In the genomic region with DNA sequence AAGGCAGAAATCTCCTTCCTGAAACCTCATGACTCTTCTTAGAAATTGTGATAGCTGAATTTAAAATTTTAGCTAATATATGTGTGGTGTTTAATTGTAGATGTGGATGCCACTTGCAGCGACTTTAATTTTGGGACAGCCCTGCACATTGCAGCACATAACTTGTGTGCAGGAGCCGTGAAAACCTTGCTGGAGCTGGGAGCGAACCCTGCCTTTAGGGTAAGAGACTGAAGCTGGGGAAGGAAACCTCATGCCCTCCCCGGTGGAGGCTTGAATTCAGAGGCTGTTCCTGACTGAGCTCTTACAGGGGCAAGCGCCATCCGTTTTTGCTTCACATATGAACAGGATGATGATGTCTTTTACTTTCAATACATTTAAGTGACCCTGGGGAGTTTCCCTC, we compare ENCODE assay signal across 28 mouse cellular contexts. TPM values are rescaled to one million over a fixed set of nuclear protein-coding genes. Genes with fewer than 3 reads are reported as not detected.
DNase-seq lines count a peak whose midpoint lies in the region; ATAC-seq and TF ChIP-seq lines count a peak whose summit lies in the region.
"Had no signal": no experiment of that assay in that cellular context is flagged by ENCODE, and none has a peak within 500 bp of the region (broad histone marks: within the 10 kb centered on the region; RNA-seq: fewer than 3 reads in every experiment).

No protein-coding gene starts in this region.

- H3K4me1 ChIP-seq in kidney, embryonic 15.5 days: peaks cover 7% of the 10 kb centered on the region; the same call in 1 of the 2 replicates
- H3K4me1 ChIP-seq in kidney, postnatal 0 days (replicated peaks; ENCODE audit: insufficient read depth, low read length): no peaks in the 10 kb centered on the region
- no peaks in the 10 kb centered on the region for H3K4me1 ChIP-seq in kidney, embryonic 14.5 days (ENCODE audit: control insufficient read depth, insufficient read depth, low read length)
- H3K4me1 ChIP-seq: embryonic facial prominence, embryonic 10.5 days; embryonic facial prominence, embryonic 13.5 days; forebrain, embryonic 12.5 days; forebrain, embryonic 15.5 days; hindbrain, embryonic 12.5 days; hindbrain, embryonic 15.5 days had no signal

- no peak for ATAC-seq in kidney, embryonic 15.5 days (replicated peaks; ENCODE audit: low FRiP score)
- ATAC-seq in kidney, postnatal 0 days (replicated peaks; ENCODE audit: low FRiP score, low read depth): no peak
- ATAC-seq in kidney, embryonic 14.5 days (ENCODE audit: low FRiP score, low TSS enrichment): no peak
- ATAC-seq: CD4-positive, CD25-positive, alpha-beta regulatory T cell, adult 4 months; forebrain, embryonic 15.5 days had no signal

- WGBS in kidney, embryonic 15.5 days: 61% methylated on average over 6 of the region's 6 CpGs
- WGBS in kidney, postnatal 0 days: 57% methylated on average over 6 of the region's 6 CpGs
- WGBS in kidney, embryonic 14.5 days: 58% methylated on average over 6 of the region's 6 CpGs

- H3K27ac ChIP-seq in kidney, embryonic 15.5 days: no peak overlapping the region
- H3K27ac ChIP-seq in kidney, postnatal 0 days: peak overlapping the region; percentile 54; the same call in 1 of the 2 replicates
- H3K27ac ChIP-seq in kidney, embryonic 14.5 days (ENCODE audit: low read depth, low read length): no peak overlapping the region
- H3K27ac ChIP-seq: embryonic facial prominence, embryonic 10.5 days; embryonic facial prominence, embryonic 13.5 days; forebrain, embryonic 12.5 days; forebrain, embryonic 15.5 days; heart, adult 2 months; hindbrain, embryonic 12.5 days; hindbrain, embryonic 15.5 days had no signal

- H3K4me2 ChIP-seq in kidney, embryonic 15.5 days: no peak overlapping the region
- H3K4me2 ChIP-seq in kidney, postnatal 0 days (ENCODE audit: low read length): no peak overlapping the region; the same call in 1 of the 2 replicates
- H3K4me2 ChIP-seq in kidney, embryonic 14.5 days (replicated peaks; ENCODE audit: low read depth, low read length): no peak overlapping the region
- H3K4me2 ChIP-seq: embryonic facial prominence, embryonic 13.5 days; forebrain, embryonic 12.5 days; forebrain, embryonic 15.5 days; heart, embryonic 11.5 days; hindbrain, embryonic 12.5 days; hindbrain, embryonic 15.5 days had no signal

- no peak overlapping the region for H3K4me3 ChIP-seq in kidney, embryonic 15.5 days (replicated peaks)
- H3K4me3 ChIP-seq in kidney, postnatal 0 days (replicated peaks; ENCODE audit: low read depth, low read length): no peak overlapping the region
- H3K4me3 ChIP-seq in kidney, embryonic 14.5 days (ENCODE audit: low read length): no peak overlapping the region
- H3K4me3 ChIP-seq: embryonic facial prominence, embryonic 10.5 days; embryonic facial prominence, embryonic 13.5 days; erythroblast, embryonic 14.5 days; forebrain, embryonic 12.5 days; forebrain, embryonic 15.5 days; heart, adult 2 months; hindbrain, embryonic 12.5 days; hindbrain, embryonic 15.5 days had no signal

- H3K9me3 ChIP-seq in kidney, embryonic 15.5 days (replicated peaks): no peaks in the 10 kb centered on the region
- H3K9me3 ChIP-seq in kidney, postnatal 0 days (replicated peaks; ENCODE audit: low read length): no peaks in the 10 kb centered on the region
- H3K9me3 ChIP-seq in kidney, embryonic 14.5 days (ENCODE audit: control insufficient read depth, low read length): no peaks in the 10 kb centered on the region
- H3K9me3 ChIP-seq: embryonic facial prominence, embryonic 10.5 days; embryonic facial prominence, embryonic 13.5 days; forebrain, embryonic 12.5 days; forebrain, embryonic 15.5 days; hindbrain, embryonic 12.5 days; hindbrain, embryonic 15.5 days had no signal

- TF ChIP-seq CTCF in kidney, postnatal 0 days (IDR thresholded peaks at IDR 0.05; ENCODE audit: low read depth): no peak

- H3K9ac ChIP-seq in kidney, embryonic 15.5 days: no peak overlapping the region
- no peak overlapping the region for H3K9ac ChIP-seq in kidney, postnatal 0 days (ENCODE audit: low read depth, low read length)
- H3K9ac ChIP-seq in kidney, embryonic 14.5 days (ENCODE audit: low read depth, low read length): no peak overlapping the region
- H3K9ac ChIP-seq: embryonic facial prominence, embryonic 13.5 days; forebrain, embryonic 12.5 days; forebrain, embryonic 15.5 days; hindbrain, embryonic 12.5 days; hindbrain, embryonic 15.5 days had no signal

- peak; percentile 17 for DNase-seq in kidney, adult 11 months
- no peak for DNase-seq in kidney, postnatal 0 days (ENCODE audit: low spot score)
- DNase-seq in kidney, postnatal 36 days: peak; percentile 24 to 48
- no peak for DNase-seq in layer of hippocampus, adult 11-12 months (ENCODE audit: low spot score)
- DNase-seq: adrenal gland, adult 8-10 months; adrenal gland, postnatal 25 days; cerebellum, adult 11-12 months; cerebellum, adult 8-10 months; cerebellum, postnatal 10 days; cerebellum, postnatal 36 days; embryo, embryonic 11 days; gastrocnemius, postnatal 25 days; heart, adult 2 months had no signal

- peaks cover 22% of the 10 kb centered on the region for H3K36me3 ChIP-seq in kidney, embryonic 15.5 days
- H3K36me3 ChIP-seq in kidney, postnatal 0 days (ENCODE audit: insufficient read depth, low read length): 0 out of 2 replicates have a peak, but pooled peaks cover 8% of the 10 kb centered on the region
- peaks cover 2% of the 10 kb centered on the region; the same call in 1 of the 2 replicates for H3K36me3 ChIP-seq in kidney, embryonic 14.5 days (ENCODE audit: control insufficient read depth, insufficient read depth, low read length)

- H3K27me3 ChIP-seq in kidney, embryonic 15.5 days: no peaks in the 10 kb centered on the region
- no peaks in the 10 kb centered on the region for H3K27me3 ChIP-seq in kidney, postnatal 0 days (ENCODE audit: insufficient read depth, low read length)
- H3K27me3 ChIP-seq in kidney, embryonic 14.5 days (ENCODE audit: control insufficient read depth, insufficient read depth, low read length): no peaks in the 10 kb centered on the region
- H3K27me3 ChIP-seq: embryonic facial prominence, embryonic 13.5 days; forebrain, embryonic 12.5 days; forebrain, embryonic 15.5 days; hindbrain, embryonic 12.5 days; hindbrain, embryonic 15.5 days had no signal

RNA-seq across cellular contexts. Expression of gene Clip4, which starts 35.2 kb away (rescaled TPM):
- 5.5 and 5.7 TPM in 2 replicates for polyA plus RNA-seq in kidney, embryonic 15.5 days (2015; fragmentation: Nextera tagmentation; extraction: Ambion mirVana)
- polyA plus RNA-seq in kidney, postnatal 0 days (2015; fragmentation: Nextera tagmentation; extraction: Ambion mirVana): 6.2 and 6.9 TPM in 2 replicates
- polyA plus RNA-seq in kidney, embryonic 14.5 days (2014; fragmentation: Nextera tagmentation; extraction: Ambion mirVana): 6.7 and 7.4 TPM in 2 replicates
- polyA plus RNA-seq: CD4-positive, CD25-positive, alpha-beta regulatory T cell, adult 4 months; erythroblast, embryonic 14.5 days had no signal

RNA-seq across cellular contexts. Expression of gene Pcare, which starts 50.8 kb away (rescaled TPM):
- polyA plus RNA-seq in kidney, embryonic 15.5 days (2015; fragmentation: Nextera tagmentation; extraction: Ambion mirVana): not detected in 2 replicates
- polyA plus RNA-seq in kidney, postnatal 0 days (2015; fragmentation: Nextera tagmentation; extraction: Ambion mirVana): not detected in 2 replicates
- not detected in 2 replicates for polyA plus RNA-seq in kidney, embryonic 14.5 days (2014; fragmentation: Nextera tagmentation; extraction: Ambion mirVana)
- polyA plus RNA-seq: brain, embryonic 14.5 days; C2C12; CD4-positive, CD25-positive, alpha-beta regulatory T cell, adult 4 months; embryonic facial prominence, embryonic 10.5 days; embryonic facial prominence, embryonic 13.5 days; erythroblast, embryonic 14.5 days; forebrain, embryonic 12.5 days; forebrain, embryonic 15.5 days; gonadal fat pad, adult 2 months; heart, embryonic 11.5 days; heart, embryonic 14.5 days; hindbrain, embryonic 12.5 days; hindbrain, embryonic 15.5 days had no signal

Comparison
In these comparisons a context has a peak if more than half of its experiments do, and no peak if none do; other contexts are left out.
1. DNase-seq: peak in kidney, adult 11 months (single experiment) and kidney, postnatal 36 days (2 of 2); none in kidney, postnatal 0 days (single experiment) and layer of hippocampus, adult 11-12 months (single experiment).